Mouse (Mus musculus) lung, embryonic 15.5 days (tissue): Measurements from ENCODE around the gene Chit1. TPM values are rescaled to one million over a fixed set of nuclear protein-coding genes. Genes with fewer than 3 reads are reported as not detected.

Experiments used
- ATAC-seq: fragments of 200-750 bp; cut with Nextera tagmentation; 2 replicates; pipeline ENCODE4 v1.8.0; 2017; ENCODE audit warnings: moderate number of reproducible peaks, borderline replicate concordance; ENCODE audit not compliant: low FRiP score, low TSS enrichment; ENCODE audit errors: extremely low read depth
- H3K27ac ChIP-seq: fragments of 300-500 bp; sonication (generic); 2 replicates; pipeline ENCODE4 v1.5.1; 2015; ENCODE audit warnings: moderate library complexity, mild to moderate bottlenecking, inconsistent platforms
- H3K27me3 ChIP-seq: fragments of 300-500 bp; sonication (generic); 2 replicates; pipeline ENCODE4 v1.6.1; 2015; ENCODE audit warnings: inconsistent platforms
- H3K36me3 ChIP-seq: fragments of 300-500 bp; sonication (generic); 2 replicates; pipeline ENCODE4 v1.6.1; 2015; ENCODE audit warnings: inconsistent platforms
- H3K4me1 ChIP-seq: fragments of 300-500 bp; sonication (generic); 2 replicates; pipeline ENCODE4 v1.6.1; 2015; ENCODE audit warnings: inconsistent platforms
- H3K4me2 ChIP-seq: fragments of 300-500 bp; sonication (generic); 2 replicates; pipeline ENCODE4 v1.6.1; 2015; ENCODE audit warnings: inconsistent platforms, mild to moderate bottlenecking, moderate library complexity
- H3K4me3 ChIP-seq: fragments of 300-500 bp; sonication (generic); 2 replicates; pipeline ENCODE4 v1.5.1; 2015; ENCODE audit warnings: mild to moderate bottlenecking, inconsistent platforms
- H3K9ac ChIP-seq: fragments of 300-500 bp; sonication (generic); 2 replicates; pipeline ENCODE4 v1.6.1; 2015; ENCODE audit warnings: inconsistent platforms
- H3K9me3 ChIP-seq: fragments of 300-500 bp; sonication (generic); 2 replicates; pipeline ENCODE4 v1.6.1; 2016; ENCODE audit warnings: inconsistent platforms
- WGBS: fragments of 180-500 bp; shearing (Covaris S2); methylation state at CpG from one replicate; pipeline ENCODE4 v1.1.7; 2015; 5-methylcytosine and 5-hydroxymethylcytosine counted together
- polyA plus RNA-seq: library from polyadenylated mRNA; unstranded; fragments of >200 nt; fragmentation: Nextera tagmentation; extraction: Ambion mirVana; gene quantifications from 2 replicates; pipeline ENCODE4 v1.2.1, GENCODE M21; 2015

Chit1 gene
- polyA plus RNA-seq, 1 experiment from 2014 or later: 0.35 TPM

- H3K9ac ChIP-seq: no peak overlapping the region
- H3K27ac ChIP-seq: no peak overlapping the region
- peaks cover 25% of the 10 kb centered on the region for H3K4me1 ChIP-seq
- no peaks in the 10 kb centered on the region for H3K9me3 ChIP-seq
- no peaks in the 10 kb centered on the region for H3K36me3 ChIP-seq
- H3K4me2 ChIP-seq: no peak overlapping the region
- 57% methylated on average over 5 of the region's 5 CpGs for WGBS
- ATAC-seq: no peak
- H3K4me3 ChIP-seq: no peak overlapping the region
- H3K27me3 ChIP-seq: no peaks in the 10 kb centered on the region
Observed at GRCm38 (mm10) chr1:134103861-134104260, 7.2 kb upstream of the Chit1 start.

- 48% methylated on average over 11 of the region's 11 CpGs for WGBS
- no peak for ATAC-seq
- H3K4me2 ChIP-seq: no peak overlapping the region
- no peaks in the 10 kb centered on the region for H3K9me3 ChIP-seq
- peak overlapping the region; percentile 22; the same call in 1 of the 2 replicates for H3K27ac ChIP-seq
- no peaks in the 10 kb centered on the region for H3K27me3 ChIP-seq
- H3K36me3 ChIP-seq: no peaks in the 10 kb centered on the region
- H3K4me3 ChIP-seq: no peak overlapping the region
- peaks cover 15% of the 10 kb centered on the region for H3K4me1 ChIP-seq
- no peak overlapping the region for H3K9ac ChIP-seq
Observed at GRCm38 (mm10) chr1:134105043-134105763, 5.8 kb upstream of the Chit1 start.

DNA sequence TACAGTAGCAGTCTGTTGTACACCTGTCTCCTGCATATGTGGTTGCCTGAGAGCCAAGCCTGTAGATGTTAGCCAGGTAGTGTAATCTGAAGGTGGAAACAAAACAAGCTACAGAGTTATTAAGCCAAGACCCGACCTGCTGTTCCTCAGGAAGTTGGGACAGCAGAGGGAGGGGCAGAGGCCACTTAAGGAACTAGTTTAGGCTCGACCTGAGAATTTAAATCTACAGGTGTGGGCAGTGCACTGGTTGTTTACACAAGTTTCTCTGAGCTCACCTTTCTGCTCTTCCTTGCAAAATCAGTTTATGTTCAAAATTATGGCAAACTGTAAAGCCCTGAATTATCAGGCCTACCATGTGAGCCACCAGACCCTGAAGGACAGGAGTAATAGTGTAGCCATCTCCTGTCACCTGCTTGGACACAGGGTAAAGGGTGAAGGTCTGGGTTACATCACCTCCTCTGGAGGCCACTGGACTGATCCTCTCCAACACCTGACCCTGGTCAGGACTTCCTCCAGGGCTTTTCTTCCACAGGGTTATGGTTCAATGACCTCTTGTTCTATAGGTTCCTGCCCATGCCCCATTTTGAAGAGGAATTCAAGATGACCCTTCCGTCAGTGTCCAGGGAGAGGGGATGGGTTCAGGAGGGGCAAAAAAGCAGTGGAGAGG lies 5.1 kb upstream of the Chit1 start:
- WGBS: 42% methylated on average over 3 of the region's 3 CpGs
- H3K36me3 ChIP-seq: no peaks in the 10 kb centered on the region
- H3K9ac ChIP-seq: no peak overlapping the region
- H3K9me3 ChIP-seq: no peaks in the 10 kb centered on the region
- no peaks in the 10 kb centered on the region for H3K27me3 ChIP-seq
- no peak overlapping the region for H3K4me2 ChIP-seq
- H3K4me1 ChIP-seq: peaks cover 12% of the 10 kb centered on the region
- no peak for ATAC-seq
- H3K27ac ChIP-seq: peak overlapping the region; percentile 25; the same call in 1 of the 2 replicates
- H3K4me3 ChIP-seq: no peak overlapping the region

DNA sequence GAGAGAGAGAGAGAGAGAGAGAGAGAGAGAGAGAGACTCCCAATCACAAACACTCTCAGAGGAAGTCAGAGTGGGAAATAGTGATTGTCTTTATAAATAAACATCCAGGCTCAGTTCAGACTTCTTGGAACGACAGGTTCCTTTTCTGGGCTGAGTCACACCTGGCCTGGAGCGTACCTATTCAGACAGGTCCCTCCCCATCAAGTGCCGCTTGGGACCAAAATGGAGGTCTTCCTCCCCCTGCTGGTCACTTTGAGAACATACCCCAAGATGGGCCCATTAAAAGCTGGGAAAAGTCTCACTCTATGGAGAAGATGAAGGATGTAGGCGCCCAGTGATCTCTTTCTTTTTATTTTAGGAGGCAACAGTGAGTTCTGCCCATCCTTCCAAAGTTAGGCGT lies 4.3 kb upstream of the Chit1 start:
- Histone ChIP-seq H3K9me3 (no peaks in the 10 kb centered on the region), H3K4me3 (no peak overlapping the region), H3K4me1 (peaks cover 12% of the 10 kb centered on the region), H3K36me3 (no peaks in the 10 kb centered on the region), H3K9ac (no peak overlapping the region), H3K4me2 (no peak overlapping the region), H3K27me3 (no peaks in the 10 kb centered on the region), H3K27ac (0 out of 2 replicates have a peak overlapping the region, but pooled peaks have one; percentile 25)
- 3% methylated on average over 5 of the region's 5 CpGs for WGBS
- no peak; the same call in 1 of the 2 replicates for ATAC-seq

DNA sequence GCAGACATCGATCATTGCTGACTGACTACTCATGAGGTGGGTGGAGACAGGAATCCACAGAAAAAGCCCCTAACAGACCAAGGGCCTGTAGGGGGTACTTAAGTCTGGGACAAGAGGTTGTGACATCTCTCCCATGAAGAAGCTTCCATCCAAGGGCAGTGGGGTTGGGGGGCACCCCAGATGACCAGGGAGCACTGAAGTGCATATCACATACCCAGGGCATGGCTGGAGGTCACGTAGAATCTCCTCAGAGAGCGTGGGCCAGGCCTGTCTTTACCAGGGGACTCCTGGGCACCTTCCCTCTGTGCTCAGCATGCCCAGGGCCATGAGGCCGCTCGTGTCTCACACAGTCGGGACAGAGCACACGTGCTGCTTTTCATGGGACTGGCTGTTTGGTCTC lies 3.3 kb upstream of the Chit1 start:
- no peak overlapping the region for H3K9ac ChIP-seq
- H3K4me2 ChIP-seq: no peak overlapping the region
- ATAC-seq: no peak
- no peak overlapping the region for H3K27ac ChIP-seq
- no peaks in the 10 kb centered on the region for H3K27me3 ChIP-seq
- no peaks in the 10 kb centered on the region for H3K36me3 ChIP-seq
- 87% methylated on average over 7 of the region's 7 CpGs for WGBS
- H3K9me3 ChIP-seq: no peaks in the 10 kb centered on the region
- H3K4me3 ChIP-seq: no peak overlapping the region
- H3K4me1 ChIP-seq: peaks cover 12% of the 10 kb centered on the region

- no peaks in the 10 kb centered on the region for H3K36me3 ChIP-seq
- WGBS: 88% methylated on average over 3 of the region's 3 CpGs
- H3K27ac ChIP-seq: no peak overlapping the region
- no peaks in the 10 kb centered on the region for H3K9me3 ChIP-seq
- ATAC-seq: no peak
- H3K4me1 ChIP-seq: peaks cover 12% of the 10 kb centered on the region; the same call in 1 of the 2 replicates
- no peak overlapping the region for H3K4me3 ChIP-seq
- H3K9ac ChIP-seq: no peak overlapping the region
- H3K27me3 ChIP-seq: no peaks in the 10 kb centered on the region
- H3K4me2 ChIP-seq: no peak overlapping the region
Observed at GRCm38 (mm10) chr1:134110015-134110414, 1.0 kb upstream of the Chit1 start.

DNA sequence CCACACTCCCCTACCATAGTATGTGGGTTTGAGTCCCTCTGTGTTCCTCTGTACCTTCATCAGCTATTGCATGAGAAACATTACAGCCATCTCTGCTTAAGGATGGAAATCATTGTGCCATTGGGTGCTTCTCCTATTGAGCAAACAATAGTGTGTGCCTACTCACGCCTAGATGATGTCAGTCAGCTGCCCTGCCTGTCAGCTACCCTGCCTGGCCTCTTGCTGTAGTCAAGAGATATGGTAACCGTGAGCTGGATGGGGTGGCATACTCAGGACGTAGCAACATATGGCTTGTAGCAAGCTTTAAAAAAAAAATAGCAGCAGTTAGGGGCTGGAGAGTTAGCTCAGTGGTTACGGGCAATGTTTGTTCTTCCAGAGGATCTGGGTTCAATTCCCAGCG lies 593 bp upstream of the Chit1 start:
- Histone ChIP-seq H3K4me1 (peaks cover 10% of the 10 kb centered on the region; the same call in 1 of the 2 replicates), H3K27ac (no peak overlapping the region), H3K27me3 (no peaks in the 10 kb centered on the region), H3K9ac (no peak overlapping the region), H3K9me3 (no peaks in the 10 kb centered on the region), H3K36me3 (no peaks in the 10 kb centered on the region), H3K4me2 (no peak overlapping the region), H3K4me3 (no peak overlapping the region)
- WGBS: 75% methylated on average over 5 of the region's 5 CpGs
- no peak for ATAC-seq

DNA sequence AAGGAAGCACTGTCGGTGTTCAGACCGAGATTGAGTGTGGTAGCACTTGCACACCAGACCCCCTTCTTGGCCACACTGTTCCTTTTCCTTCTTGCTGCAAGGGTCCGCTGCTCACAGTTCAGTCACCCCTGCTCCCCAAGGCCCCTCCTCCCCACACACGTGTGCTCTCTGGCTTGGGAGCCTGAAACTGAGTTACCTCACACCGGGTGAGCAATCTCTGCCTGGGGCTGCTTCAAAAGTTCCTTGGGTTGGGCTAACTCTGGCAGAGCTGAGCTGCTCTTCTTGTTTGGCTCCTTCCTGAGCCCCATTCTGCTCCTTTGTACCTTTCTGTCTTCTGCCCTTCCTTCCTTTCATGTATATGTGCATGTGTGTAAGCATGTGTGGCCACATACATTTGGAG lies 2.5 kb downstream of the Chit1 start:
- Histone ChIP-seq H3K4me3 (no peak overlapping the region), H3K4me2 (no peak overlapping the region), H3K9me3 (no peaks in the 10 kb centered on the region), H3K27me3 (no peaks in the 10 kb centered on the region), H3K9ac (no peak overlapping the region), H3K36me3 (no peaks in the 10 kb centered on the region), H3K4me1 (no peaks in the 10 kb centered on the region), H3K27ac (no peak overlapping the region)
- no peak for ATAC-seq
- WGBS: 52% methylated on average over 5 of the region's 5 CpGs

- ATAC-seq: no peak
- no peaks in the 10 kb centered on the region for H3K4me1 ChIP-seq
- WGBS: 37% methylated on average over 7 of the region's 7 CpGs
Observed at GRCm38 (mm10) chr1:134114018-134114417, 3.0 kb downstream of the Chit1 start.

GRCm38 (mm10) chr1:134114730-134115129 lies 3.7 kb downstream of the Chit1 start:
- WGBS: 61% methylated on average over 13 of the region's 13 CpGs
- no peak for ATAC-seq

More at GRCm38 (mm10) chr1:134114018-134114417, 3.0 kb downstream of the Chit1 start:
- H3K4me3 ChIP-seq: no peak overlapping the region
- H3K27ac ChIP-seq: no peak overlapping the region
- H3K4me2 ChIP-seq: no peak overlapping the region
- no peaks in the 10 kb centered on the region for H3K9me3 ChIP-seq
- no peaks in the 10 kb centered on the region for H3K27me3 ChIP-seq
- H3K36me3 ChIP-seq: no peaks in the 10 kb centered on the region
- H3K9ac ChIP-seq: no peak overlapping the region

GRCm38 (mm10) chr1:134115424-134115823 lies 4.4 kb downstream of the Chit1 start:
- H3K36me3 ChIP-seq: no peaks in the 10 kb centered on the region
- no peak for ATAC-seq
- no peak overlapping the region for H3K9ac ChIP-seq
- H3K4me1 ChIP-seq: no peaks in the 10 kb centered on the region
- H3K4me2 ChIP-seq: no peak overlapping the region
- no peaks in the 10 kb centered on the region for H3K27me3 ChIP-seq
- no peak overlapping the region for H3K27ac ChIP-seq
- H3K4me3 ChIP-seq: no peak overlapping the region
- no peaks in the 10 kb centered on the region for H3K9me3 ChIP-seq
- WGBS: 50% methylated on average over 8 of the region's 8 CpGs

More at GRCm38 (mm10) chr1:134114730-134115129, 3.7 kb downstream of the Chit1 start:
- Histone ChIP-seq H3K4me1 (no peaks in the 10 kb centered on the region), H3K9me3 (no peaks in the 10 kb centered on the region), H3K36me3 (no peaks in the 10 kb centered on the region), H3K27me3 (no peaks in the 10 kb centered on the region), H3K9ac (no peak overlapping the region), H3K4me3 (no peak overlapping the region), H3K4me2 (no peak overlapping the region), H3K27ac (no peak overlapping the region)

DNA sequence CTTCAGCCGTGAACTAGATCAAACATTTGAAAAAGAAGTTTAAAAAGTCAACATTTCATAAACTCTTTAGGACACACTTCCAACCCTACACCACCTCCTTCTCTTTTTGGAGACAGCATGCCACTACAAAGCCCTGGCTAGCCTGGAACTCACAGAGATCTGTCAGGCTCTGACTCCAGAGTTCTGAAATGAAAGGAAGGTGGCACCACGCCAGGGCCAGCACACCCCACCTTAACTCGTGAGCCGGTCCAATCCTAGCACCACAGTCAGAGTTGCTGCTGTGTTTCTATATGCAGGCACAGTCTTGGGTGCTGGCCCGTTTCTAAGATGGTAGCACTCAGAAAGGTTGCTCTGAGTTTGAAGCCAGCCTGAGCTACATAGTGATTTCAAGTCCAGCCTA lies 6.1 kb downstream of the Chit1 start:
- Histone ChIP-seq H3K4me2 (no peak overlapping the region), H3K27me3 (no peaks in the 10 kb centered on the region), H3K27ac (no peak overlapping the region), H3K36me3 (no peaks in the 10 kb centered on the region), H3K4me3 (no peak overlapping the region), H3K9ac (no peak overlapping the region), H3K9me3 (no peaks in the 10 kb centered on the region), H3K4me1 (no peaks in the 10 kb centered on the region)
- no peak for ATAC-seq
- 55% methylated on average over 5 of the region's 5 CpGs for WGBS
